Comparison of ENCODE assay signal across 13 mouse cellular contexts in the genomic region with DNA sequence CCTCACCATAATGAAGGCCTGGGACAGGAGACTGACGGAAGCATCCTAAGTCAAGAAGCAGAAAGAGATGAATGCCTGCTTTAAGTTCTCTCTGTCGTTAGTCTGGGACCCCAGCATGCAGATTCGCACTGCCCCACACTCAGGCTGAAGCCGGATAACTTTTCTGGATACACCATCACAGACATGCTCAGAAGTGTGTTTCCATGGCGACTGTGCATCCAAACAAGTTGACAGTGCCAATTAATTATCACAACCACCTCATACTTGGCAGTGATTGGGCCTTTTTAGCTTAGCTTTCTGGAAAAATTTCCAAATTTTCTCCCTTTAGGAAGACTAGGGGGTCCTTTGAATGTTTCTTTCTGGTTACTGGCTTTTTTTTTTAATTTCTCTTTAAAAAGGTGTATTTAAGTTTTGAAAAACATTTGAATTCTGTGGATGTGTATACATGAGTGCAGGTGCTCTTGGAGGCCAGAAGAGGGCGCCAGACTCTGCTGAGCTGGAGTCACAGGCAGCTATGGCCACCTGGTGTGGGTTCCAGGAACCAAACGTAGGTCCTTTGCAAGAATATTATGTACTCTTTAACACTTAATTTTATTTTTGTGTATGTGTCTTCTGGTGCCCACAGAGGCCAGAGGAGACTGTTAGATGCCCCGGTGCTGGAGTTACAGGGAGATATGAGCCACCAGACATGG. TPM values are rescaled to one million over a fixed set of nuclear protein-coding genes. Genes with fewer than 3 reads are reported as not detected.
A peak's percentile ranks its signal among the peaks of the same experiment; 100 is the strongest.
DNase-seq lines count a peak whose midpoint lies in the region; ATAC-seq and TF ChIP-seq lines count a peak whose summit lies in the region.
"Had no signal": no experiment of that assay in that cellular context is flagged by ENCODE, and none has a peak within 500 bp of the region (broad histone marks: within the 10 kb centered on the region; RNA-seq: fewer than 3 reads in every experiment).

No protein-coding gene starts in this region.

- ATAC-seq in forebrain, postnatal 0 days = no peak
- no peak for ATAC-seq in forebrain, embryonic 16.5 days
- ATAC-seq in midbrain, embryonic 12.5 days (ENCODE audit: low FRiP score, low read depth) = no peak
- ATAC-seq in midbrain, embryonic 13.5 days = no peak
- no peak for ATAC-seq in heart, embryonic 11.5 days (replicated peaks; ENCODE audit: insufficient number of reproducible peaks, low FRiP score, low TSS enrichment)

- no peak overlapping the region for H3K4me2 ChIP-seq in forebrain, postnatal 0 days (ENCODE audit: low read depth)
- no peak overlapping the region for H3K4me2 ChIP-seq in forebrain, embryonic 16.5 days (ENCODE audit: low read length)
- no peak overlapping the region for H3K4me2 ChIP-seq in midbrain, embryonic 12.5 days (replicated peaks)
- H3K4me2 ChIP-seq in midbrain, embryonic 13.5 days (replicated peaks) = no peak overlapping the region
- no peak overlapping the region for H3K4me2 ChIP-seq in heart, embryonic 11.5 days
- H3K4me2 ChIP-seq: embryonic facial prominence, embryonic 12.5 days had no signal

- H3K9ac ChIP-seq in forebrain, postnatal 0 days = no peak overlapping the region
- H3K9ac ChIP-seq in forebrain, embryonic 16.5 days (replicated peaks; ENCODE audit: low read depth, low read length) = no peak overlapping the region
- H3K9ac ChIP-seq in midbrain, embryonic 12.5 days (replicated peaks) = no peak overlapping the region
- H3K9ac ChIP-seq in midbrain, embryonic 13.5 days (replicated peaks) = no peak overlapping the region
- no peak overlapping the region for H3K9ac ChIP-seq in heart, embryonic 11.5 days (ENCODE audit: low read depth, low read length)
- H3K9ac ChIP-seq: embryonic facial prominence, embryonic 12.5 days had no signal

- peaks cover under 1% of the 10 kb centered on the region; the same call in 1 of the 2 replicates for H3K4me1 ChIP-seq in forebrain, postnatal 0 days (ENCODE audit: insufficient read depth)
- peaks cover 8% of the 10 kb centered on the region for H3K4me1 ChIP-seq in forebrain, embryonic 16.5 days (replicated peaks; ENCODE audit: control insufficient read depth, insufficient read depth, low read length)
- peaks cover 31% of the 10 kb centered on the region for H3K4me1 ChIP-seq in midbrain, embryonic 12.5 days
- peaks cover 45% of the 10 kb centered on the region for H3K4me1 ChIP-seq in midbrain, embryonic 13.5 days (replicated peaks)
- H3K4me1 ChIP-seq in cortical plate, adult 2 months (ENCODE audit: control insufficient read depth, insufficient read depth, low read length) = no peaks in the 10 kb centered on the region
- no peaks in the 10 kb centered on the region for H3K4me1 ChIP-seq in small intestine, adult 2 months (ENCODE audit: control insufficient read depth, insufficient read depth, insufficient read length, low read length)
- H3K4me1 ChIP-seq in heart, embryonic 11.5 days (ENCODE audit: control insufficient read depth, insufficient read depth, low read length) = 0 out of 2 replicates have a peak, but pooled peaks cover 7% of the 10 kb centered on the region

- TF ChIP-seq CTCF in forebrain, postnatal 0 days (IDR thresholded peaks at IDR 0.05; ENCODE audit: low read depth) = peak; percentile 50
- TF ChIP-seq CTCF in cortical plate, adult 2 months (IDR thresholded peaks at IDR 0.05; ENCODE audit: extremely low read depth, insufficient read depth, low read length) = 0 out of 2 replicates have a peak, but pooled peaks have one; percentile 11
- TF ChIP-seq CTCF in small intestine, adult 2 months (IDR thresholded peaks at IDR 0.05; ENCODE audit: extremely low read depth, insufficient read length, insufficient replicate concordance, low read depth, low read length) = peak; percentile 59; the same call in 1 of the 2 replicates

- H3K27ac ChIP-seq in forebrain, postnatal 0 days (ENCODE audit: low read depth, low read length) = no peak overlapping the region
- no peak overlapping the region for H3K27ac ChIP-seq in forebrain, embryonic 16.5 days (ENCODE audit: low read length)
- H3K27ac ChIP-seq in midbrain, embryonic 12.5 days (replicated peaks) = peak overlapping the region; percentile 84
- H3K27ac ChIP-seq in midbrain, embryonic 13.5 days = no peak overlapping the region
- no peak overlapping the region for H3K27ac ChIP-seq in cortical plate, adult 2 months (ENCODE audit: insufficient read depth, low read length)
- H3K27ac ChIP-seq in small intestine, adult 2 months (ENCODE audit: insufficient read depth, low read depth, low read length) = no peak overlapping the region
- no peak overlapping the region for H3K27ac ChIP-seq in heart, embryonic 11.5 days (ENCODE audit: low read depth, low read length)
- H3K27ac ChIP-seq: embryonic facial prominence, embryonic 12.5 days had no signal

- H3K9me3 ChIP-seq in forebrain, postnatal 0 days (ENCODE audit: low read length) = no peaks in the 10 kb centered on the region
- no peaks in the 10 kb centered on the region for H3K9me3 ChIP-seq in forebrain, embryonic 16.5 days (ENCODE audit: control insufficient read depth, low read length)
- 0 out of 2 replicates have a peak, but pooled peaks cover 6% of the 10 kb centered on the region for H3K9me3 ChIP-seq in midbrain, embryonic 12.5 days
- H3K9me3 ChIP-seq in midbrain, embryonic 13.5 days = 0 out of 2 replicates have a peak, but pooled peaks cover 6% of the 10 kb centered on the region
- H3K9me3 ChIP-seq in heart, embryonic 11.5 days (replicated peaks; ENCODE audit: control insufficient read depth, low read length) = no peaks in the 10 kb centered on the region
- H3K9me3 ChIP-seq: embryonic facial prominence, embryonic 12.5 days had no signal

- no peak overlapping the region for H3K4me3 ChIP-seq in forebrain, postnatal 0 days (ENCODE audit: low read depth, low read length)
- no peak overlapping the region for H3K4me3 ChIP-seq in forebrain, embryonic 16.5 days (replicated peaks; ENCODE audit: low read length)
- no peak overlapping the region for H3K4me3 ChIP-seq in midbrain, embryonic 12.5 days
- no peak overlapping the region for H3K4me3 ChIP-seq in midbrain, embryonic 13.5 days (replicated peaks)
- H3K4me3 ChIP-seq in cortical plate, adult 2 months (ENCODE audit: insufficient read depth, low read length) = no peak overlapping the region
- H3K4me3 ChIP-seq in small intestine, adult 2 months (ENCODE audit: low read depth, low read length) = no peak overlapping the region
- H3K4me3 ChIP-seq in heart, embryonic 11.5 days (ENCODE audit: low read depth, low read length) = no peak overlapping the region
- H3K4me3 ChIP-seq: embryonic facial prominence, embryonic 12.5 days had no signal

- H3K36me3 ChIP-seq in forebrain, postnatal 0 days (ENCODE audit: insufficient read depth) = no peaks in the 10 kb centered on the region
- no peaks in the 10 kb centered on the region for H3K36me3 ChIP-seq in forebrain, embryonic 16.5 days (ENCODE audit: control insufficient read depth, insufficient read depth)
- no peaks in the 10 kb centered on the region for H3K36me3 ChIP-seq in midbrain, embryonic 12.5 days
- H3K36me3 ChIP-seq in midbrain, embryonic 13.5 days = no peaks in the 10 kb centered on the region
- H3K36me3 ChIP-seq in small intestine, adult 2 months (ENCODE audit: control insufficient read depth, insufficient read depth, low read length) = no peaks in the 10 kb centered on the region
- no peaks in the 10 kb centered on the region for H3K36me3 ChIP-seq in heart, embryonic 11.5 days (ENCODE audit: control insufficient read depth, insufficient read depth, low read length)
- H3K36me3 ChIP-seq: embryonic facial prominence, embryonic 12.5 days had no signal

- no peaks in the 10 kb centered on the region for H3K27me3 ChIP-seq in forebrain, postnatal 0 days (ENCODE audit: insufficient read depth, low read length)
- H3K27me3 ChIP-seq in forebrain, embryonic 16.5 days (replicated peaks; ENCODE audit: control insufficient read depth, insufficient read depth, low read length) = no peaks in the 10 kb centered on the region
- no peaks in the 10 kb centered on the region for H3K27me3 ChIP-seq in midbrain, embryonic 12.5 days
- no peaks in the 10 kb centered on the region for H3K27me3 ChIP-seq in midbrain, embryonic 13.5 days
- H3K27me3 ChIP-seq in small intestine, adult 2 months (ENCODE audit: control insufficient read depth, insufficient read depth, low read length) = no peaks in the 10 kb centered on the region
- H3K27me3 ChIP-seq in heart, embryonic 11.5 days (ENCODE audit: control insufficient read depth, insufficient read depth, low read length) = no peaks in the 10 kb centered on the region
- H3K27me3 ChIP-seq: embryonic facial prominence, embryonic 12.5 days had no signal

- TF ChIP-seq POLR2A in cortical plate, adult 2 months (IDR thresholded peaks at IDR 0.05; ENCODE audit: extremely low read depth, insufficient read depth, low read length) = no peak
- TF ChIP-seq POLR2A in small intestine, adult 2 months (IDR thresholded peaks at IDR 0.05; ENCODE audit: low read depth, low read length) = no peak

- WGBS in forebrain, postnatal 0 days = 51% methylated on average over 8 of the region's 8 CpGs
- 55% methylated on average over 8 of the region's 8 CpGs for WGBS in forebrain, embryonic 16.5 days
- WGBS in midbrain, embryonic 12.5 days = 68% methylated on average over 8 of the region's 8 CpGs
- WGBS in midbrain, embryonic 13.5 days = 65% methylated on average over 8 of the region's 8 CpGs
- whole genome bisulfite sequencing in small intestine, adult 2 months = 78% methylated on average over 8 of the region's 8 CpGs
- WGBS in heart, embryonic 11.5 days (ENCODE audit: insufficient replicate concordance) = 72% methylated on average over 8 of the region's 8 CpGs

- DNase-seq in forebrain, postnatal 0 days = no peak
- DNase-seq in ovary, postnatal 36 days (ENCODE audit: low spot score) = no peak
- DNase-seq: heart, postnatal 4 days had no signal

RNA-seq across cellular contexts. Expression of a gene that starts 12.3 kb away (rescaled TPM):
- total RNA-seq in forebrain, postnatal 0 days (2014; rRNA removed) = not detected in 2 replicates
- not detected in 2 replicates for polyA plus RNA-seq in forebrain, postnatal 0 days (2015; fragmentation: Nextera tagmentation; extraction: Ambion mirVana)
- not detected in 2 replicates for polyA plus RNA-seq in forebrain, embryonic 16.5 days (2015; fragmentation: Nextera tagmentation; extraction: Ambion mirVana)
- polyA plus RNA-seq in midbrain, embryonic 12.5 days (2016; fragmentation: Nextera tagmentation; extraction: Ambion mirVana) = 5.0 and 5.7 TPM in 2 replicates
- 0.82 and 1.6 TPM in 2 replicates for polyA plus RNA-seq in midbrain, embryonic 13.5 days (2015; fragmentation: Nextera tagmentation; extraction: Ambion mirVana)
- not detected in 2 replicates for polyA plus RNA-seq in cortical plate, adult 2 months (2012; rRNA removed)
- polyA plus RNA-seq in small intestine, adult 2 months (2012; rRNA removed) = not detected in 2 replicates
- polyA plus RNA-seq in heart, embryonic 11.5 days (2014; fragmentation: Nextera tagmentation; extraction: Ambion mirVana) = not detected in 2 replicates
- total RNA-seq: ES-E14; gastrocnemius, adult 8-10 months; heart, postnatal 4 days had no signal
- polyA plus RNA-seq: lung, embryonic 16.5 days had no signal
